Mouse (Mus musculus): ENCODE data around the gene Gm36210. TPM values are rescaled to one million over a fixed set of nuclear protein-coding genes. Genes with fewer than 3 reads are reported as not detected.

Gene Gm36210
- polyA plus RNA-seq, 1 experiment from 2014 or later: not detected

- H3K27ac ChIP-seq: no peak overlapping the region
- no peak overlapping the region for H3K4me3 ChIP-seq
- 81% methylated on average over 4 of the region's 4 CpGs for WGBS
- H3K27me3 ChIP-seq: no peaks in the 10 kb centered on the region
- no peak overlapping the region for H3K4me2 ChIP-seq (replicated peaks)
- H3K9ac ChIP-seq: no peak overlapping the region
- no peak for ATAC-seq (ENCODE audit: low FRiP score, low read depth)
- no peaks in the 10 kb centered on the region for H3K4me1 ChIP-seq
- no peaks in the 10 kb centered on the region for H3K9me3 ChIP-seq
- no peaks in the 10 kb centered on the region for H3K36me3 ChIP-seq
Measured at GRCm38 (mm10) chr7:4934160-4934914, 28.0 kb upstream of the Gm36210 start.

- H3K27ac ChIP-seq: no peak overlapping the region
- H3K9me3 ChIP-seq: no peaks in the 10 kb centered on the region
- no peaks in the 10 kb centered on the region for H3K36me3 ChIP-seq
- no peaks in the 10 kb centered on the region for H3K4me1 ChIP-seq
- WGBS: 69% methylated on average over 12 of the region's 12 CpGs
- H3K4me2 ChIP-seq (replicated peaks): no peak overlapping the region
- ATAC-seq (ENCODE audit: low FRiP score, low read depth): no peak
- H3K4me3 ChIP-seq: no peak overlapping the region
- H3K9ac ChIP-seq: no peak overlapping the region
- no peaks in the 10 kb centered on the region for H3K27me3 ChIP-seq
Measured at GRCm38 (mm10) chr7:4933103-4933502, 26.8 kb upstream of the Gm36210 start.

GRCm38 (mm10) chr7:4928323-4928722 lies 22.0 kb upstream of the Gm36210 start:
- no peak overlapping the region for H3K4me3 ChIP-seq
- H3K4me2 ChIP-seq (replicated peaks): no peak overlapping the region
- 65% methylated on average over 17 of the region's 17 CpGs for WGBS
- H3K9ac ChIP-seq: 0 out of 2 replicates have a peak overlapping the region, but pooled peaks have one; percentile 0
- peaks cover 47% of the 10 kb centered on the region for H3K4me1 ChIP-seq
- H3K27me3 ChIP-seq: no peaks in the 10 kb centered on the region
- no peaks in the 10 kb centered on the region for H3K36me3 ChIP-seq
- no peak for ATAC-seq (ENCODE audit: low FRiP score, low read depth)
- H3K9me3 ChIP-seq: no peaks in the 10 kb centered on the region
- no peak overlapping the region for H3K27ac ChIP-seq

GRCm38 (mm10) chr7:4927711-4928110 lies 21.4 kb upstream of the Gm36210 start:
- Histone ChIP-seq H3K36me3 (no peaks in the 10 kb centered on the region), H3K27ac (peak overlapping the region; percentile 94; the same call in 1 of the 2 replicates), H3K4me1 (peaks cover 53% of the 10 kb centered on the region), H3K4me3 (no peak overlapping the region), H3K4me2 (replicated peaks) (peak overlapping the region; percentile 87), H3K9me3 (no peaks in the 10 kb centered on the region), H3K27me3 (no peaks in the 10 kb centered on the region), H3K9ac (0 out of 2 replicates have a peak overlapping the region, but pooled peaks have one; percentile 0)
- ATAC-seq (ENCODE audit: low FRiP score, low read depth): no peak
- WGBS: 53% methylated on average over 8 of the region's 8 CpGs

- no peak for ATAC-seq (ENCODE audit: low FRiP score, low read depth)
- no peaks in the 10 kb centered on the region for H3K36me3 ChIP-seq
- peaks cover 62% of the 10 kb centered on the region for H3K4me1 ChIP-seq
- peak overlapping the region; percentile 50; the same call in 1 of the 2 replicates for H3K9ac ChIP-seq
- H3K27ac ChIP-seq: peak overlapping the region; percentile 94; the same call in 1 of the 2 replicates
- peak overlapping the region; percentile 8; the same call in 1 of the 2 replicates for H3K4me3 ChIP-seq
- 64% methylated on average over 16 of the region's 16 CpGs for WGBS
- no peaks in the 10 kb centered on the region for H3K27me3 ChIP-seq
- H3K9me3 ChIP-seq: no peaks in the 10 kb centered on the region
- peak overlapping the region; percentile 87 for H3K4me2 ChIP-seq (replicated peaks)
Measured at GRCm38 (mm10) chr7:4926849-4927248, 20.5 kb upstream of the Gm36210 start.

- Histone ChIP-seq H3K27ac (peak within 1 kb of the TSS; percentile 94), H3K27me3 (no peaks in the 10 kb centered on the region), H3K4me3 (peak within 1 kb of the TSS; percentile 18), H3K9ac (peak within 1 kb of the TSS; percentile 67), H3K9me3 (no peaks in the 10 kb centered on the region), H3K4me2 (replicated peaks) (peak within 1 kb of the TSS; percentile 87), H3K4me1 (peaks cover 73% of the 10 kb centered on the region), H3K36me3 (peaks cover 9% of the 10 kb centered on the region)
- WGBS: 12% methylated on average over 4 of the region's 6 CpGs
- ATAC-seq (ENCODE audit: low FRiP score, low read depth): peak; percentile 41
Measured at GRCm38 (mm10) chr7:4925441-4926381, 19.4 kb upstream of the Gm36210 start, which contains the start of gene Ssc5d. Gene Ssc5d, plus strand, starts transcription at chr7:4925785.

GRCm38 (mm10) chr7:4924891-4925301 lies 18.6 kb upstream of the Gm36210 start:
- peak overlapping the region; percentile 87 for H3K4me2 ChIP-seq (replicated peaks)
- H3K36me3 ChIP-seq: peaks cover 18% of the 10 kb centered on the region
- peak overlapping the region; percentile 50 for H3K9ac ChIP-seq
- ATAC-seq (ENCODE audit: low FRiP score, low read depth): peak; percentile 44
- H3K4me1 ChIP-seq: peaks cover 73% of the 10 kb centered on the region
- H3K27me3 ChIP-seq: no peaks in the 10 kb centered on the region
- H3K27ac ChIP-seq: peak overlapping the region; percentile 94
- 0% methylated on average over 3 of the region's 4 CpGs for WGBS
- H3K4me3 ChIP-seq: no peak overlapping the region
- H3K9me3 ChIP-seq: no peaks in the 10 kb centered on the region

- peak overlapping the region; percentile 87 for H3K4me2 ChIP-seq (replicated peaks)
- ATAC-seq (ENCODE audit: low FRiP score, low read depth): no peak
- H3K36me3 ChIP-seq: peaks cover 22% of the 10 kb centered on the region
- H3K4me1 ChIP-seq: peaks cover 73% of the 10 kb centered on the region
- H3K9ac ChIP-seq: peak overlapping the region; percentile 67
- H3K27ac ChIP-seq: peak overlapping the region; percentile 94
- 1% methylated on average over 4 of the region's 4 CpGs for WGBS
- peak overlapping the region; percentile 42; the same call in 1 of the 2 replicates for H3K4me3 ChIP-seq
- no peaks in the 10 kb centered on the region for H3K9me3 ChIP-seq
- H3K27me3 ChIP-seq: no peaks in the 10 kb centered on the region
Measured at GRCm38 (mm10) chr7:4924483-4924882, 18.2 kb upstream of the Gm36210 start.

GRCm38 (mm10) chr7:4923586-4924364 lies 17.5 kb upstream of the Gm36210 start:
- H3K9ac ChIP-seq: peak overlapping the region; percentile 67
- peak overlapping the region; percentile 87 for H3K4me2 ChIP-seq (replicated peaks)
- peak overlapping the region; percentile 94 for H3K27ac ChIP-seq
- H3K9me3 ChIP-seq: no peaks in the 10 kb centered on the region
- peaks cover 29% of the 10 kb centered on the region for H3K36me3 ChIP-seq
- peak overlapping the region; percentile 42 for H3K4me3 ChIP-seq
- no peaks in the 10 kb centered on the region for H3K27me3 ChIP-seq
- ATAC-seq (ENCODE audit: low FRiP score, low read depth): no peak
- H3K4me1 ChIP-seq: peaks cover 73% of the 10 kb centered on the region
- WGBS: 5% methylated on average over 37 of the region's 37 CpGs

- WGBS: 2% methylated on average over 14 of the region's 14 CpGs
- Histone ChIP-seq H3K9me3 (no peaks in the 10 kb centered on the region), H3K4me3 (peak overlapping the region; percentile 42), H3K4me1 (peaks cover 73% of the 10 kb centered on the region), H3K9ac (peak overlapping the region; percentile 62), H3K27ac (peak overlapping the region; percentile 94), H3K27me3 (no peaks in the 10 kb centered on the region), H3K4me2 (replicated peaks) (peak overlapping the region; percentile 87), H3K36me3 (peaks cover 36% of the 10 kb centered on the region)
- ATAC-seq (ENCODE audit: low FRiP score, low read depth): peak; percentile 10; the same call in 1 of the 2 replicates
Measured at GRCm38 (mm10) chr7:4922931-4923565, 16.7 kb upstream of the Gm36210 start.

- Histone ChIP-seq H3K27ac (peak overlapping the region; percentile 94), H3K4me2 (replicated peaks) (peak overlapping the region; percentile 87), H3K9ac (peak overlapping the region; percentile 62), H3K4me1 (peaks cover 67% of the 10 kb centered on the region), H3K27me3 (no peaks in the 10 kb centered on the region), H3K4me3 (peak overlapping the region; percentile 42), H3K9me3 (no peaks in the 10 kb centered on the region), H3K36me3 (peaks cover 41% of the 10 kb centered on the region)
- ATAC-seq (ENCODE audit: low FRiP score, low read depth): peak; percentile 46
- under 1% methylated on average over 14 of the region's 14 CpGs for WGBS
Measured at GRCm38 (mm10) chr7:4922508-4922907, 16.2 kb upstream of the Gm36210 start.
